Mouse (Mus musculus) erythroblast, adult 5-6 weeks (primary cell): ENCODE data around the gene Olfr544. TPM values are rescaled to one million over a fixed set of nuclear protein-coding genes. Genes with fewer than 3 reads are reported as not detected.
A peak's percentile ranks its signal among the peaks of the same experiment; 100 is the strongest.

ENCODE experiments used
- ATAC-seq: replicated peaks from 2 replicates; pipeline ENCODE4 v1.8.0; 2016; ENCODE audit warnings: moderate number of reproducible peaks, mild to moderate bottlenecking, moderate TSS enrichment, inconsistent platforms; ENCODE audit not compliant: poor library complexity, low FRiP score, severe bottlenecking
- total RNA-seq, 2 experiments: library from RNA; stranded (forward) in 1 of 2; stranded (reverse) in 1 of 2; fragments of 150-400 nt in 1 of 2; fragments of 200-764, 138-1000 nt in 1 of 2; gene quantifications; 2 replicates each; pipeline versions ENCODE4 v1.2.3 to v1.2.4; 2015 to 2017; ENCODE audit warnings: low replicate concordance in 2 of 2

Olfr544 gene
- total RNA-seq, 2 experiments from 2014 or later: not detected

DNA sequence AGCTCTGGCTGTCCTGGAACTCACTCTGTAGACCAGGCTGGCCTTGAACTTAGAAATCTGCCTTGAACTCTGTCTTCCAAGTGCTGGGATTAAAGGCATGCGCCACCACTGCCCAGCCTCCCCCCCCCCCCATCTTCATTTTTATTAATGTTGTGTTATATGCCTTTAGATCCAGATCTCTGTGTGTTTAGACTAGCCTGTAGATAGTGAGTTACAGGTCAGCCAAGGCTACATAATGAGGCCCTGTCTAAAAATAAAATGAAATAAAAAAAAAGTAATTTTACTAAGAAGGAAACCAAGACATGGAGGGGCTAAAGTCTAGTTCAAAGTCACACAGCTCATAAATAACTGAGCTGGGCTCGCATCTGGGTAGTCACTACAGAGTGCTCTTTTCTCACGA lies 9.2 kb downstream of the Olfr544 start:
- ATAC-seq: no peak

DNA sequence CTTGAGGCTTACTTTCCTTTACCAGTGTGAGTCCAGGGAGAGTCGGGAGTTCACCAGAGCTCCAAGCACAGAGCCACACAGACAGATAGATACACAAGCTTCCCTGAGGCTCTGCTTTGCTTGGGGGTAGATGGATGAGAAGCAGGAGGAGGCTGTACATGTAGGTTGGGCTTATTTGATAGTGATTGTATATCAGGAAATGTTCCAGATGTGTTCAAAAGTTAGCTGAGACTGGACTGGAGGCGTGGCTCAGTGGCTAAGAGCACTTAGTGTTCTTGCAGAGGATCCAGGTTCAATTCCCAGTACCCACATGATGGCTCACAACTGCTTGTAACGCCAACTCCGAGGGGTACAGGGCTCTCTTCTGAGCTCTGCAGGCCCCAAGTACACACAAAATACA lies 9.7 kb downstream of the Olfr544 start:
- no peak for ATAC-seq

DNA sequence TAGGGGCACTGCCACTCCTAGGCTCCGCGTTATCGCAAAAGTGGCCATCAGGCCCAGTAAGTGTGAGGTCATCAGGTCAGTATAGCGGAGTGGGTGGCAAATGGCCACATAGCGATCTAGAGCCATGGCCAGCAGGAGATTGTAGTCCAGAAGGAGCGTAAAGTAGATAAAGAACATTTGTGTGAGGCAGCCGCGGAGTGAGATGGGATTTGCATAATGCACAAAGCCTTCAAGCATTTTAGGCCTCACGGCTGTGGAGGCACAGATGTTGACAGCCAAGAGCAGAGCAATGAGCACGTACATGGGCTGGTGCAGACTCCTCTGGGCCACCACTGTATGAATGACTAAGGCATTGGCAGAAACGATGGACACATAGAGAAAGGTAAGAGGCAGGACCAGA lies 10.7 kb downstream of the Olfr544 start:
- ATAC-seq: no peak

GRCm38 (mm10) chr7:102476601-102477000 lies 11.5 kb downstream of the Olfr544 start:
- ATAC-seq: no peak

DNA sequence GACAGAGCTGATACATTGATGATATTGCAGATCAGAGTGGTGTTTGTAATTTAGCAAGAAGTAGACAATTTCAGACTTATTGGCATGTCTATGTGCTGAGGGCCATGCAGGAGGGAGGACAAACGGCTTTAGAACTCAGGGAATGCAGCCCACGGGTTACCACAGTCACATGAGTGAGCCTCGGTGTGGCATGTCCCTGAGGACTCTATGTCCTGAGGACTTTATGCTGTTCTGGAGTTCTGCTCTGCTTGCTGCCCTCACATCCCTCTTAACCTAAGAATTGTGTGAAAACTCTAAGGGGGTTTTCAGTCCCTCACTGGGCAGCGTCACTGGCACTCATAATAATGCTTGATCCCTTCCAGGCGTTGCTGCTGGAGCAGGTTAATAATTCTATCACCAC lies 15.4 kb downstream of the Olfr544 start:
- no peak for ATAC-seq

DNA sequence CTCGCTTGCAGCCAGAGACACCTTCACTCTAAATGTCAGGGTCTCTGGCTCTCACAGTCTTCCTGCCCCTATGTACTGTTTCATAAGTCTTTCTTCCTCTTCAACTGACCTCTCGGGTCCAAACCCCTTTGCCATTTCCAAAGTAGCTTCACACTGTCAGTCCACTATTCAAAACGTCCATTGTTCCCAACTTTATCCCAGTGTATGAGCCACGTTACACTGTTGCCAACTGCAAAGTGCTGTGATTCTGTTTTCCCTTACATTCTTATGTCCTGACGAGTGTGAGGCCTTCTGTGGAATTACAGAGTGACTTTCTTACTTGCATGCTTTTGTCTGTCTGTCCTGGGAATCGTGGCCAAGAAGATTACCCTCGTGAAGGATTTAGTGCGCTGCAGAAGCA lies 20.5 kb downstream of the Olfr544 start:
- ATAC-seq: no peak

GRCm38 (mm10) chr7:102458618-102459380 lies 29.3 kb downstream of the Olfr544 start:
- ATAC-seq: no peak

DNA sequence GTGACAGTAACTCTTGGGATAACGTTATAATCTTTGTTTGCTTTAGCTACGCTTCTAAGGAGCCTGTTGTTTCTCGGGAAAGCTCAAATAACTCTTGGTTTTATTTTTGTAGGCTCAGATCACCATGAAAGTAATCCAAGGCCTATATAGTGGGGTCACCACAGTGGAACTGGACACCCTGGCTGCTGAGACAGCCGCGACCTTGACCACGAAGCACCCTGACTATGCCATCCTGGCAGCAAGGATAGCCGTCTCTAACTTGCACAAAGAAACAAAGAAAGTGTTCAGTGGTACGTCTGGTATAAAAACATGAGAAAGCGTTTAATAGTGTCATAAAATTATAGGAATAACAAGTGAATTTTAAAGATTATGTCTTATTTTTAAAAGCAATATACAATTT lies 41.7 kb downstream of the Olfr544 start:
- no peak for ATAC-seq

DNA sequence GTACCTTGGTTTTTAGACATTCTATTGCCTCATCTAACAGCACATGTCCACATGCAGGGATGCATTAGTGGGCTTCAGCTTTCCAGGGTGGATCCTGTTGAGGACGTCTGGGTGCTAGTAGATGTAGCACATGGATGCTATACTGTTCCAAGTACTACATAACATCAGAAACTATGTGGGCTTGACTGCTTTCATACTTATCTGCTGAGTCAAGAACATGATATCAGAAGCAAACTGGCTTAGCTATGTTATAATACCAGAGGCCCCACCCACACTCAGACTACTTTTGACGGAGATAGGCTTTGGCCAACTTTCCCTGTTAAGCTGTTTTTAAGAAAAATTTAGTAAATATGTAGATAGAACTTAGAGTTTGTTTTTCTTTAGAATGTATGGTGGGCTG lies 43.8 kb downstream of the Olfr544 start:
- ATAC-seq: peak; percentile 72

GRCm38 (mm10) chr7:102442432-102442831 lies 45.7 kb downstream of the Olfr544 start:
- ATAC-seq: no peak

- peak; percentile 93 for ATAC-seq
Observed at GRCm38 (mm10) chr7:102441657-102442391, 46.3 kb downstream of the Olfr544 start, which contains the start of gene Rrm1. TSS of gene Rrm1 (plus strand) at chr7:102441695.

DNA sequence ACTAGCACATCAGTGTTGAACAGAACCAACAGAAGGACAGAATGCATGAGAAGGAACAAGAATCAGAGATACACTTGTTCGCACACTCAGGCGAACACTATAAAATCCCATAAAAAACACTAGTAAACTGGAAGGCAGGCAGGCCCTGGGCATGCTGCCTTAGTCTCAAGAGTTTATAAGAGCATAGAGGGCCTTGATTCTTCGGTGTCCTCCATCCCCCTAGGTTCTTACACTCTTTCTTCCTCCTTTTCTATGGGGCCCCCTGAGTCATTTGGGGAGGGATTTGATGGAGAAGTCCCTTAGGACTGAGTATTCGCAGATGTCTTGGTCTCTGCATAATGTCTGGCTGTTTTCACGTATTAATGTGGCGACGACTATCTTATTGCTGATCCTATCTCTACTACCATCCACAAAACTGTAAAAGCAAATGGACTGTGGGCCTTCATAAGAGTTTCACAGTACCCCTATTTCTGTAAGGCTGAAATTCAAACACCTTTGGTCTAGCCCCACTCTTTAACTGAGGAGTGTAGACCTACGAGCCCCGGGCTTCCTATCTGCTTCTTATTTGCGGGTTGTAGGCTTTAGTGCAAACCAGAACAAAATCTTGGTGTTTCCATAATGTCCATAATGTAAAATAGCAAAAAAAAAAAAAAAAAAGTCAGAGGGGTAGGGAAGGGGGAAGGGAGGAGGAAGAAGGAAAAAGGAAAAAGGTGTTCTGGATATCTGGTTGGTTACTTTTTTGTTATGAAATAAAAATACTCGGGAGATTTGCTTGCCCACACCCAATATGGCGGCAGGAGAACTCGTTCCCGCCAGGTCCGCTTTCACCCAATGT lies 47.1 kb downstream of the Olfr544 start:
- ATAC-seq: no peak

GRCm38 (mm10) chr7:102434344-102434743 lies 53.8 kb downstream of the Olfr544 start:
- no peak for ATAC-seq

Other genes starting within 250 kb of the Olfr544 start
- gene Rhog, start 232.3 kb downstream of the Olfr544 start, total RNA-seq (2015; ENCODE audit: low replicate concordance): 110 and 113 TPM in 2 replicates
- gene Rhog, start 232.3 kb downstream of the Olfr544 start, total RNA-seq (2017; ENCODE audit: low replicate concordance): 22.4 and 27.5 TPM in 2 replicates
- 7.7 and 29.2 TPM in 2 replicates for gene Stim1, start 220.5 kb downstream of the Olfr544 start, total RNA-seq (2015; ENCODE audit: low replicate concordance)
- gene Stim1, start 220.5 kb downstream of the Olfr544 start, total RNA-seq (2017; ENCODE audit: low replicate concordance): 18.1 and 18.5 TPM in 2 replicates
- gene Rrm1, start 46.6 kb downstream of the Olfr544 start, total RNA-seq (2015; ENCODE audit: low replicate concordance): 85.7 and 133 TPM in 2 replicates
- 265 and 267 TPM in 2 replicates for gene Rrm1, start 46.6 kb downstream of the Olfr544 start, total RNA-seq (2017; ENCODE audit: low replicate concordance)
- not detected in 2 replicates for gene Olfr543, start 6.6 kb downstream of the Olfr544 start, total RNA-seq (2015; ENCODE audit: low replicate concordance)
- gene Olfr543, start 6.6 kb downstream of the Olfr544 start, total RNA-seq (2017; ENCODE audit: low replicate concordance): not detected in 2 replicates
- not detected in 2 replicates for gene Olfr545, start 11.3 kb upstream of the Olfr544 start, total RNA-seq (2015; ENCODE audit: low replicate concordance)
- not detected in 2 replicates for gene Olfr545, start 11.3 kb upstream of the Olfr544 start, total RNA-seq (2017; ENCODE audit: low replicate concordance)
- gene Olfr547, start 46.4 kb upstream of the Olfr544 start, total RNA-seq (2015; ENCODE audit: low replicate concordance): not detected in 2 replicates
- not detected in 2 replicates for gene Olfr547, start 46.4 kb upstream of the Olfr544 start, total RNA-seq (2017; ENCODE audit: low replicate concordance)
- not detected in 2 replicates for gene Olfr548-ps1, start 52.6 kb upstream of the Olfr544 start, total RNA-seq (2015; ENCODE audit: low replicate concordance)
- gene Olfr548-ps1, start 52.6 kb upstream of the Olfr544 start, total RNA-seq (2017; ENCODE audit: low replicate concordance): not detected in 2 replicates
- gene Olfr549, start 61.6 kb upstream of the Olfr544 start, total RNA-seq (2015; ENCODE audit: low replicate concordance): not detected in 2 replicates
- gene Olfr549, start 61.6 kb upstream of the Olfr544 start, total RNA-seq (2017; ENCODE audit: low replicate concordance): not detected in 2 replicates
- gene Trim21, start 77.2 kb upstream of the Olfr544 start, total RNA-seq (2015; ENCODE audit: low replicate concordance): 6.9 and 25.9 TPM in 2 replicates
- gene Trim21, start 77.2 kb upstream of the Olfr544 start, total RNA-seq (2017; ENCODE audit: low replicate concordance): 37.5 and 50.2 TPM in 2 replicates
- gene Olfr550, start 83.1 kb upstream of the Olfr544 start, total RNA-seq (2015; ENCODE audit: low replicate concordance): not detected in 2 replicates
- gene Olfr550, start 83.1 kb upstream of the Olfr544 start, total RNA-seq (2017; ENCODE audit: low replicate concordance): not detected in 2 replicates
- not detected in 2 replicates for gene Olfr551, start 103.6 kb upstream of the Olfr544 start, total RNA-seq (2015; ENCODE audit: low replicate concordance)
- not detected in 2 replicates for gene Olfr551, start 103.6 kb upstream of the Olfr544 start, total RNA-seq (2017; ENCODE audit: low replicate concordance)
- gene Olfr552, start 109.5 kb upstream of the Olfr544 start, total RNA-seq (2015; ENCODE audit: low replicate concordance): not detected in 2 replicates
- not detected in 2 replicates for gene Olfr552, start 109.5 kb upstream of the Olfr544 start, total RNA-seq (2017; ENCODE audit: low replicate concordance)
- not detected in 2 replicates for gene Olfr553, start 129.9 kb upstream of the Olfr544 start, total RNA-seq (2015; ENCODE audit: low replicate concordance)
- gene Olfr553, start 129.9 kb upstream of the Olfr544 start, total RNA-seq (2017; ENCODE audit: low replicate concordance): not detected in 2 replicates
- gene Olfr554, start 150.1 kb upstream of the Olfr544 start, total RNA-seq (2015; ENCODE audit: low replicate concordance): not detected in 2 replicates
- gene Olfr554, start 150.1 kb upstream of the Olfr544 start, total RNA-seq (2017; ENCODE audit: low replicate concordance): not detected in 2 replicates
- gene Olfr555, start 170.5 kb upstream of the Olfr544 start, total RNA-seq (2015; ENCODE audit: low replicate concordance): not detected in 2 replicates
- gene Olfr555, start 170.5 kb upstream of the Olfr544 start, total RNA-seq (2017; ENCODE audit: low replicate concordance): not detected in 2 replicates
- not detected in 2 replicates for gene Olfr556, start 176.6 kb upstream of the Olfr544 start, total RNA-seq (2015; ENCODE audit: low replicate concordance)
- not detected in 2 replicates for gene Olfr556, start 176.6 kb upstream of the Olfr544 start, total RNA-seq (2017; ENCODE audit: low replicate concordance)
- not detected in 2 replicates for gene Trim68, start 199.0 kb upstream of the Olfr544 start, total RNA-seq (2015; ENCODE audit: low replicate concordance)
- gene Trim68, start 199.0 kb upstream of the Olfr544 start, total RNA-seq (2017; ENCODE audit: low replicate concordance): 0.51 TPM in 1 of 2 replicates, not detected in the other
- not detected in 2 replicates for gene Olfr557, start 207.6 kb upstream of the Olfr544 start, total RNA-seq (2015; ENCODE audit: low replicate concordance)
- gene Olfr557, start 207.6 kb upstream of the Olfr544 start, total RNA-seq (2017; ENCODE audit: low replicate concordance): not detected in 2 replicates
- gene Olfr558, start 213.9 kb upstream of the Olfr544 start, total RNA-seq (2015; ENCODE audit: low replicate concordance): not detected in 2 replicates
- gene Olfr558, start 213.9 kb upstream of the Olfr544 start, total RNA-seq (2017; ENCODE audit: low replicate concordance): not detected in 2 replicates
- gene Olfr33, start 230.8 kb upstream of the Olfr544 start, total RNA-seq (2015; ENCODE audit: low replicate concordance): not detected in 2 replicates
- not detected in 2 replicates for gene Olfr33, start 230.8 kb upstream of the Olfr544 start, total RNA-seq (2017; ENCODE audit: low replicate concordance)
- not detected in 2 replicates for gene Olfr559, start 239.2 kb upstream of the Olfr544 start, total RNA-seq (2015; ENCODE audit: low replicate concordance)
- not detected in 2 replicates for gene Olfr559, start 239.2 kb upstream of the Olfr544 start, total RNA-seq (2017; ENCODE audit: low replicate concordance)